Mouse (Mus musculus): ENCODE results near the gene Bcl3. TPM values are rescaled to one million over a fixed set of nuclear protein-coding genes. Genes with fewer than 3 reads are reported as not detected.

Bcl3 gene
- total RNA-seq (2017): 13.7 to 16.6 TPM (median 13.9 TPM) in 3 replicates

DNA sequence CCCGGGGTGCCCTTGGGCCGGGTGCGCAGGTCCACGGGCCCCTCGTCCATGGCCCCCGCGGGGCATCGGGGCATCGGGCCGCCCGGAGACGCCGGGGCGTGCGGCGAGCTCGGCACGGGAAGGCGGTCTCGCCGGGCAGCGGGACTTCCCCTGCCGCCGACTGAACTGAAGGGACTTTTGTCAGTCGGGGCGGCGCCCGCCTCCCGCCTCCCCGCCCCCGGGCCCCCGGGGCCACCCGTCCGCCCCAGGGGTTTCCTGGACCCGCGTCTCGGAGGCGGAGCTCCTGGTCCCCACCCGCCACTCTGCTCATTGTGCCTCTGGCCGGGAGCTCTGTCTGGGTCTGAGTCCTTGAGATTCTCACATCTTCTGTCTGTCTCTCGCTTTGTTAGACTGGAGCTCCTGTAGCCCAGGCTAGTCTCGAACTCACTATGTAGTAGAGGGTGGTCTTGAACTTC, at the start of gene Bcl3:
Gene Bcl3 (minus strand): TSS at position 167 of the 455 bp plus-strand sequence.
- ATAC-seq (replicated peaks; ENCODE audit: insufficient number of reproducible peaks, low FRiP score, low TSS enrichment, poor library complexity, severe bottlenecking): peak; percentile 23

DNA sequence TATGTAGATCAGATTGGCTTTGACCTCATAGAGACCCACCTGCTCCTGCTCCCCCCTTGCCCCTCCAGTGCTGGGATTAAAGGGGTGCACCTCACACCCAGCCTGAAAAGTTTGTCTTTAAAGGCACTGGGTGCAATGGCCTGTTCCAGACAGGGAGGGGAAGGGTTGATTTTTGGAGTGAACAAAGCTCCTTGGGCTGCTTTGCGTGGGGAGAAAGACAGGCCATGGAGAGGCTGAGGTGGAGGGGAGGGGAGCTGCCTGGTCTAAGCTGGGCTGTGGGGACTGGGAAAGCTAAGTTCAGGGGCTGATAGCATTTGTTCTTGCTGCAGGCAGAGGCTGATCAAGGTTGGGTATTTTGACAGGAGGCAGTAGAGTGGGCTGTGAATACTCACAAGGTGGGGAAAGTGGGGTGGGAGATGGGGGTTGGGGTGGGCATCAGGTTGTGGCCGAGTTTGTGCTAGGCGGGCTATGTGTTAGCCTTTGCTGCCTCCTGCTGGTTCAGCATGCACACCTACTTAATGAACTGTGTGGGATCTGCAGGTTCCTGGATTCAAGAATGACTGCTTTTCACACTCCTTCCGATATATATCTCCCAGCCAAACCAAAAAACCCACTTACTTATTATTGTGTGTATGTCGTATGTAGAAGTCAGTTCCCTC, 49.5 kb upstream of the Bcl3 start:
- no peak for ATAC-seq (replicated peaks; ENCODE audit: insufficient number of reproducible peaks, low FRiP score, low TSS enrichment, poor library complexity, severe bottlenecking)

DNA sequence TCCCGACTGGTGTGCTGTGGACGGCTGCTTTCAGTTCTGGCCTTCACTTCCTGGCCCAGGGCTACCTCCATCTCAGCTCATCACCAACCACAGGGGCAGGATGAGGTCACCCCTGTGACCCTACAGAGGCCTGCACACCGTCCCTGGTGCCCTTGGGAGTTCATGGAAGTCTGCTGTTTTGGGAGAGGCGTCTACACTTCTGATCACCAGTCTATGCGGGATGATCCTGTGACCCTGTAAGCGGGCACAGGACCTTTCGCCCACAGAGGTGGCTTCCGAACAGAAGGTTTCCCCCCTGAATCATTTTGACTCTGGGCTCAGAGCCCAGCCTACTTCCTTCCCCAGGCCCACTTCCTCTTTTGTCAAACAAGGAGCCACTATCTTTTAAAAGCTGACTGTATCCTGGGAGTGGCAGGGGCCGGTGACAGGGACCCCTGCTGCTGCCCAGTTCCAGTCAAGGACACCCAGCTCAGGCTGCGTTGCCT, 48.6 kb upstream of the Bcl3 start:
- peak; percentile 62 for ATAC-seq (replicated peaks; ENCODE audit: insufficient number of reproducible peaks, low FRiP score, low TSS enrichment, poor library complexity, severe bottlenecking)

DNA sequence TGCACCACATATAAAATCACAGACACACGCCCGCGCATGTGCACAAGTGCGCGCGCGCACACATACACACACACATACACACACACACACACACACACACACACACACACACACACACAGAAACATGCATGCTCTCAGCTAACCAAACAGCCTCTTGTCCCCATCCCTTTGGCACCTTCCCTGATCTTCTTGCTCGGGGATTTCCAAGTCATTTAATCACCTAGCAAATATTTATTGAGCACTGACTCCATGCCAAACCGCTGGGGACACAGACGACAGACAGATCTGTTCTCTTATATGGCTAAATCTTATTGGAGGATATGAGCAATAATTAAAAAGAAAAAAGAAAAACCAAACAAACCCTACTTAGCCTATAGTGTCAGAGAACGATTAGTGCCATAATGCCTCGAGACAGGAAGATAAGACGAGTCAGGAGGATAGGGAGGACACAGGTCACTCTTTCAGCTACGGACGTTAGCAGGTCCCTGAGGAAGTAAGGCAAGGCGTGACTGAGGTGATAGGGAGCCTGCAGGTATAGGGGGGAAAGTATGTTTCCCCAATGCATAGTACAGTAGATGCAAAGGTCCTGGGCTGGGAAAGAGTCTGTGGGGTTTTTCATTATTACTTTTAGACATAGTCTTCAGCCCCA, 45.3 kb upstream of the Bcl3 start:
- no peak for ATAC-seq (replicated peaks; ENCODE audit: insufficient number of reproducible peaks, low FRiP score, low TSS enrichment, poor library complexity, severe bottlenecking)

DNA sequence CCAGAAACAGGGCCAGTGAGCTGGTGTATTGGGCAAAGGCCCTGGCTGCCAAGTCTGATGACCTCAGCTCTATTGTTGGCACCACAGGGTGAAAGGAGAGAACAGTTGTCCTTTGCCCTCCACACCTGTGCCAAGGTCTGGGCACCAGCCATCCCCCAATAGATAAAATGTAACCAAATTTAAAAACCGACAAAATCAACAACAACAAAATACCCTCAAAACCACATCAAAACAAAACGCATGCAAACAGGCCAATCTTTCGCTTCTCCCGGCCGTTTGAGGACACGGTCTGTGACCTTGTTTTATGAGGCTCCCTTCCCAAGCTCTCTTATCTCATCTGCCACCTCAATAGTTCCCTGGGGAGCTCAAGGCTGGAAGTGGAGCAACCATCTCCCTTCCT, 43.9 kb upstream of the Bcl3 start:
- no peak for ATAC-seq (replicated peaks; ENCODE audit: insufficient number of reproducible peaks, low FRiP score, low TSS enrichment, poor library complexity, severe bottlenecking)

DNA sequence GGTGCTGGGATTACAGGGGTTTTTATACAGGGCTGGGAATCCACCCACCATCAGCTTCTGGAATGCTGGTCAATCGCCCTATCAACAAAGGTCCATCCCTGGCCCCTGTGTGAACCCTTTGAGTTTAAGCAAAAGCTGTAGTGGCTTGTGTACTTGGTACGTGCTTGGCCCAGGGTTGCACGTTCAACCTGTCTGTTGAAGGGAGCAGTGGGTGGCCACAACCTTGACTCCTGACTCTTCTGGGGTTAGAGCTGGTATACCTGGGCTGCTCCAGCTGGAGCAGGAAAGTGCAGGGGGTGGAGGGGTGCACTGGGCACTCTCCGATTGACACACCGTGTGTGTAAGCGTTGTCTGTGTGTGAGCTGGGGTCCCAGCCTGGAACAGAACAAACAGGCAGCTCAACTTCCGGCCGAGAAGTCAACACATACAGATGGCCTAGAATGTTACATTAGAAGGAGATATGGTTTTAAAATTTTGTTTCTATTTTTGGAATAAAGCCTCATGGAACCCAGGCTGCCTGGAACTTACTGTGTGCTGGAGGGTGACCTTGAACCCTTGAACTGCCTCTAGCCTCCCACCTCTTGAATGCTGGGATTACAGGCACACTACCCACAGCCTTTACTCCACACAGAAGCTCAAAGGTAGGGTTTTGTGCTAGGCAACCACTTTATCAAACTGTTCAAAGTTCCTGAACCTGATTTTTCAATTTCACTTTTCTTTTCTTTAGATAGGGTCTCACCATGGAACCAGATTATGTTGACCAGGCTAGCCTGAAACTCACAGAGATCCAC, 42.9 kb upstream of the Bcl3 start:
- no peak for ATAC-seq (replicated peaks; ENCODE audit: insufficient number of reproducible peaks, low FRiP score, low TSS enrichment, poor library complexity, severe bottlenecking)

DNA sequence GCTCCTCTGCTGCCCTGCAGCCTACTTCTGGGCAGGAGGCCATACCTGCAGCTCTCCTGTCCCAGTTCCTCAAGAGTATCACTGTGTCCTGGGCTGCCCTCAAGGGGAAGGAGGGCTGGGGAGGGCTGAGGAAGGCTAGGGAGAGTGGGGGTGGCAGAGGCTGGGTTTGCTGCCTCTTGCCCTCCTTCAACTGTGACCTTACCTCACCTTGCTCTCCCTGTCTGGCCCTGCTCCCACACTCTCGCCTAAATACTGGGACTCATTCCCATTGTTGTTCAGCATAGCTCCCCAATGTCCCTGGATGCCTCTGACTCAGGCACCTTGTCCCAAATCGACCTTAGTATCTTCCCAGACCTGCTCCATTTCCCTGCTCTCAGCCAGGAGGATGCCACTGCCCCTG, 41.7 kb upstream of the Bcl3 start:
- no peak for ATAC-seq (replicated peaks; ENCODE audit: insufficient number of reproducible peaks, low FRiP score, low TSS enrichment, poor library complexity, severe bottlenecking)

DNA sequence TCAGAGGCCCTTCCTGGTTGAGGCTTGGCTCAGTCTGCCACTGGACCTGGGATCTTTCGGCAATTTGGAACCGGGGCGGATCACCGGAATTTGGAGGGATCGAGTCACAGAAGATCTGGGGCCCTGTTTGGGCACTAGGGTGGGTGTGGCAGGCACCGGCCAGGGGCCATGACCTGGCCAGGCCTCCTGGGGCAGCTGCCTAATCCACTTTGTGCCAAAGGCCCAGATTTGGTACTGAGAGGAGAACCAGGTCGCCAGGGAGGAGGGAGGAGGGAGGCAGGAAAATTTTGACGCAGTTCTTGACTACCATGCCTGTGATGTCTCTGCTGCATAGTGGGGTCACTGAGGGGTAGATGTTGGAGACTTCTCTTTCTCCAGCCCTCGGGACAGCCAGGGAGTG, 38.6 kb upstream of the Bcl3 start, which contains the start of gene Ceacam16:
Gene Ceacam16 (minus strand): TSS at position 101 of the 400 bp plus-strand sequence.
- no peak for ATAC-seq (replicated peaks; ENCODE audit: insufficient number of reproducible peaks, low FRiP score, low TSS enrichment, poor library complexity, severe bottlenecking)

DNA sequence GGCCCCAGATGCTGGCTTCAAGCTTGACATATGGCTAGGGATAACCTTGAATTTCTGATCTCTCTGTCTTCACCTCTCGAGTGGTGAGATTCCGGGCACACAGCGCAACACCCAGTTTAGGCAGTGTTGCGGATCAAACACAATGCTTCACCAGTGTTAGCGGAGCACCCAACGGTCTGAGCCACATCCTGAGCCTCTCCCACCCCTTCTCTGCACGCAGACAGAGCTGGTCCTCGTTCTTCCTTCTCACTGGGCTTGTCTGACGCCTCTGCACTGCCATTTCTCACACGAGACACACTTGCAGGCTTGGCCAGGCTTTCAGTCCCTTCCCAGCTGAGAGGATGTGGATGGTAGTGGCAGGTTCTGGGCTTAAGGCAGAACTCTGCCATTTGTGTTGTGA, 37.2 kb upstream of the Bcl3 start:
- no peak for ATAC-seq (replicated peaks; ENCODE audit: insufficient number of reproducible peaks, low FRiP score, low TSS enrichment, poor library complexity, severe bottlenecking)

DNA sequence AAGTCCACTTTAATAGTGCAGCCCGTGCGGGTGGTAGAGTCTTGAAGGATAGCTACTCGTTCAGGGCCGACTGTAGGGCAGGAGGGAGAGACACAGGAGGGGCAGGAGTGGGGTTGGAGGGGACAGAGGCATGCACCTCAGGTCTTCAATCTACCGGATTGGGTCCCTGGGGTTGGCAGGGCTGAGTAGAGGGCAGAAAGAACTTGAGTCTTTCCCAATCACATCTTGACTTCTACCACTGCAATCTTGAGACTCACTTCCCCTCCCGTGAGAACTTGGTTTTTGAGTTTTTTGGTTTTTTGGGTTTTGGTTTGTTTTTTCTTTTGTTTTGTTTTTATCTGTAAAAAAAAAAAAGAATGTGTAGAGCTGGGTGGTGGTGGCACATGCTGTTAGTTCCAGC, 33.7 kb upstream of the Bcl3 start:
- ATAC-seq (replicated peaks; ENCODE audit: insufficient number of reproducible peaks, low FRiP score, low TSS enrichment, poor library complexity, severe bottlenecking): no peak

DNA sequence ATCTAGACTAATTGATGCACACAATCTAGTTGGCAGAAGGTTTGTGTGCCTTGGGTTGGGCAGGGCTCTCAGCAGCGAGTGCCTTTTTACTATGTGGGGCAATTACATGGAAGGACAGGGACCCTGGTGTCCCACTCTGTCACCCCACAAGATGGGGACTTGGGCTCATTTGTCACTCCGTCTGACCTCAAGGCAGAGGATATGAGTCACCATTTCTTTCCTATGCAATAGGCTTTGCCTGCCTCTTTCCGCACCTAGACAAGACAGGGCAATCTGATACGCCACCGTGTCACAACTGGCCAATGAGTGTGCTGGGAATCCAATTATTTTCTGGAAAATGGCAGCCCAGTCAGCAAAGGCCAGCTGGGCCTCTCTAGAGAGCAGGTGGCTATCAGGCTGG, 33.1 kb upstream of the Bcl3 start:
- ATAC-seq (replicated peaks; ENCODE audit: insufficient number of reproducible peaks, low FRiP score, low TSS enrichment, poor library complexity, severe bottlenecking): no peak

DNA sequence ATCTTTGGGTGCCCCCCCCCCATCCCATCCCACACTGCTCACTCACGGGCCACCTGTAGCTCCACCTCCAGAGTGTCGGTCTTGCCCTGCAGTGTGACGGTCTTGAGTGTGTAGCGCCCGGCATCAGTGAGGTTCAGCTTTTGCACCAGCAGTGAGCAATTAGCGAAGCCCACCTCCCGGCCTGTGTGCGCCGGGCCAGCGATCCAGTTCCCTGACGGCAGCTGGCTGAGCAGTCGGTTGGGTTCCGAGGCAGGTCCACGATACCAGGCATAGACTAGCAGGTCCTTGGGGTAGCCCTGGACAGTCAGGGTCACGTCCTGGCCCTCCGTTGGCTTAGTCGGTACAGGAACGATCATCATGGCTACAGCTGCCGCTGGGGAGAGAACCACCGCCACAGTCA, 31.0 kb upstream of the Bcl3 start:
- ATAC-seq (replicated peaks; ENCODE audit: insufficient number of reproducible peaks, low FRiP score, low TSS enrichment, poor library complexity, severe bottlenecking): no peak

DNA sequence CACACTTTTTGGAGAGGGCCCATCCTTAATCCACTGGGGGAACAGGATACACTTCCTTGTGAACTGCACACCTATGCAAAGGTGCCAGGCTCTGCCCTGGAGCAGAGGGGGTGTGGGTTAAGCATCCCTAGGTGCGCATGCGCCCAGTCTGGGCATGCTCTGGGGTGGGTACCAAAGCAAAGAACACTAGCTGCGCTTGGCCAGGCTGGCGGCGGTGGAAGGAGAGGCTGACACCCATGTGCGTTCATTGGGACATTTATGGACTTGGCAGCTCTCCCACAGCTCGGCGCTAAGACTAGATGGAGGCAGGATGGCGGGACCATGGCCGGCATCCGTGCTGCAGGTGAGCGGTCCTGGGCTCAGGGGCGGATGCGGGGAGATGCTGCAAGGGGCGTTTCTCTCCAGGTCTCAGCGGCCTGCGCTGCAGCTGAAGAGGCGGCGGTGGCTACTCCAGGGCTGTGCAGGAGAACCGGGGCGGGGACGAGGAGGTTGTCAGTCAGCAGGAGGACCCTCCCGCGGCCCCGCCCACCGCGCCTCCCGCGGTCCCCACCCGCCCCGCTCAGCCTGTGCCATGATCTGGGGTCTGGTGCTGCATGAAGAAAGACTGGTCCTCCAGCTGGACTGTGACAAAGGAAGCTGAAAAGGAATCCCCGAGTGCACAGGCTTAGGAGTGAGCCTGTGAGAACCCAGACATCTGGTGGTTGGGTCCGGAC, 29.4 kb upstream of the Bcl3 start, which contains the start of gene Gm19345:
Gene Gm19345 (plus strand): TSS at position 146 of the 713 bp plus-strand sequence.
- ATAC-seq (replicated peaks; ENCODE audit: insufficient number of reproducible peaks, low FRiP score, low TSS enrichment, poor library complexity, severe bottlenecking): no peak

DNA sequence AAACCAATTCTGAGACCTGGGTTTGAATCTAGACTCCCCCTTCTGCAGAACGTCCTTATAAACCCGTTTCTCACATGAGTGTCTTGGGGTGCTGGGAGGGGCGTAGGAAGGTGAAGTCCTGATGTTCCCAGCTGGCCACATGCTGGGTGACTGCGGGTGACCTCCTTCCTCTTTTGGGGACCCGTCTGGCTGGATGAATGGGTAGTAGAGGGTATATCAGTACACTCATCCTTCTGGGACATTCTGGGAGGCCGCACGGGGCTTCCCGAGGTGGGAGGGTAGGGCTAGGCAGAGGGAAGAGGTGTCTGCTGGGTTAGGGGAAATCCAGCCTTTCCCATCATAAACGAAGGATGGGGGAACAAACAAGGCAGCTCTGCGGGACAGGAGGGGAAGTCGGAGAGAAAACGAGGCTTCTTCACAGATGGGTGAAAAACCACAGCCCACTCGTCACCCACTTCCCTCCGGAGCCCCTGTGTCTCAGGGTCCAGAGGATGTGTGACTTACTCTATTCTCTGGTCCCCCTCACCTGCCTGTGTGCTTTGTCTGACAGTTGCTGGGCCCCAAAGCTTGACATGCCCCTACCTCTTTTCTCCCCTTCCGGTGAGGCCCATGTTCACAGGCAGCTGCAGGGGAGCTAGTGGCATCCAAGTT, 22.1 kb upstream of the Bcl3 start:
- peak; percentile 44; the same call in 1 of the 2 replicates for ATAC-seq (replicated peaks; ENCODE audit: insufficient number of reproducible peaks, low FRiP score, low TSS enrichment, poor library complexity, severe bottlenecking)

DNA sequence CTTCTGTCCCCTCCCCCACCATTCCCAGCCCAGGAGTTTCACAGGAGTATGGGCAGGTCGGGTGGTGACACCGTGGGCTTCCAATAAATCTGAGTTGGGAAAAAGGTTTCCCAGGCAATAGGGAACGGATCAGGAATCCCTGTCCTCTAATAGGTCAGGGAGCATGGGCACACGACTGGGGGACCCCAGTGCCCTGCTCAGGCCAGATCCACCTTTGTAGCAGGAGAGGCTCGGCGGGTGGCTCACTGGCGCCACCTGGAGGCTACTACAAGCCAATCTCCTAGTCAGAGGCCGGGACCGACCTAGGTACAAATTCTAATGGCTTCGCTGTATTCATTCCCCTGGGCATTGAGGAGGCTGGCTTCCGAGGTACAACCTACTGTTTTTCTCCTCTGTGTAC, 21.0 kb upstream of the Bcl3 start:
- ATAC-seq (replicated peaks; ENCODE audit: insufficient number of reproducible peaks, low FRiP score, low TSS enrichment, poor library complexity, severe bottlenecking): peak; percentile 57

DNA sequence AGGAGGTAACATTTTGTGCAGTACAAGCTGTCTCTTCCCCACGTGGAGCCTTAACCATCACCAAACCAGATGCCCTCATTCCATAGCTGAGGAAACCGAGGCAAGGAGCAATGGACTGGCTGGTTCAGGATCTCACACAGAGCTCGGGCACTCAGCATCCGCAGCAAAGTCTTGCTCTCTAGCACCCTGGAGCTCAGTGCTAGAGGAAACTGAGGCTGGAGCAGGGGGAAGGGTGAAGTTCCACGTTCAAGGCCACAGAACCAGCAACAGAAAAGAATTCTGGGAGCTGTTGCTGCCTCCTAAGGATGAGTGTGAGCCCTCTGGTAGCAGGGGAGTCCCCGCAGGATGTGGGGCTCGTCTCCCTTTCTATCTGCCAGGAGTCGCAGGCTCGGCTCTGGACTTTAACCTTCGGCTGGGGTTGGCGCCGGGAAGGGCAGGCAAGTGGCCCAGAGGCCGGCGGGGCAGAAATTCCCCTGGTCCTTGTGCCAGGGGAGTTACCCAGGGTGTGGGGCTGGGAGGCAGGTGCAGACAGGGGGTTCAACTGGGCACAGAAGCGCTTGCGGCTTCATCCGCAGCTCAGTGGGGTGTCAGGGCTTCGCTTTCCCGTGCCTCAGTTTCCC, 20.4 kb upstream of the Bcl3 start:
- ATAC-seq (replicated peaks; ENCODE audit: insufficient number of reproducible peaks, low FRiP score, low TSS enrichment, poor library complexity, severe bottlenecking): no peak

DNA sequence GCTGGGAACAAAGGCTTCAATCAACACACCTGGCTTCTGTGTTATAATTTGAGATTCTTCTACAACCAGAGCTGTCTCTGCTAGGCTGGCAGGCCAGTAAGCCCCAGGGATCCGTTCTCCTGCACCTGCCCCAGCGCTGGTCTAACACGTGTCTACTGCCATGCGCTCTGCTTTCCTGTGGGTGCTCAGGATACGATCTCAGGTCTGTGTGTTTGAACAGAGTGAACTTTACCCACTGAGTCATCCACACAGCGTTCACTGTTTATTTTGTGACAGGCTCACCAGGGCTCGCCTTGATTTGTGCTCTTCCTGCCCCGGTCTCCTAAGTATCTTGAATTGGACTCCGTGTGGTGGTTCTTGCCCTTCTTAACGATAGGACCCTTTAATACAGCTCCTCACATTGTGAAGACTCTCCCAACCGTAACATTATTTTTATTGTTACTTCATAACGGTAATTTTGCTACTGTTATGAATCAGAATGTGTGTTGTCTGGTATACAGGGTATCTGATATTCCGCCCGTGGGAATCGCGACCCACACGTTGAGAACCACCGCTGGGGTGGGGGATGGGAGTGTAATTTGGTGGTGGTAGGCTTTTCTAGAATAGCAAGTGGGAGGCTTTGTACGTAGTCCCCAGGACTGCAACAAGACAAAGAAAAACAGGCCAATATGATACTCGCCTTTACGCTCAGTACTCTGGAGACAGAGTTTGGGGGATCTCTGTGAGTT, 19.3 kb upstream of the Bcl3 start:
- ATAC-seq (replicated peaks; ENCODE audit: insufficient number of reproducible peaks, low FRiP score, low TSS enrichment, poor library complexity, severe bottlenecking): no peak
